Mouse (Mus musculus): Measurements from ENCODE around the gene Spaca4.
A peak's percentile ranks its signal among the peaks of the same experiment; 100 is the strongest.

Gene Spaca4

DNA sequence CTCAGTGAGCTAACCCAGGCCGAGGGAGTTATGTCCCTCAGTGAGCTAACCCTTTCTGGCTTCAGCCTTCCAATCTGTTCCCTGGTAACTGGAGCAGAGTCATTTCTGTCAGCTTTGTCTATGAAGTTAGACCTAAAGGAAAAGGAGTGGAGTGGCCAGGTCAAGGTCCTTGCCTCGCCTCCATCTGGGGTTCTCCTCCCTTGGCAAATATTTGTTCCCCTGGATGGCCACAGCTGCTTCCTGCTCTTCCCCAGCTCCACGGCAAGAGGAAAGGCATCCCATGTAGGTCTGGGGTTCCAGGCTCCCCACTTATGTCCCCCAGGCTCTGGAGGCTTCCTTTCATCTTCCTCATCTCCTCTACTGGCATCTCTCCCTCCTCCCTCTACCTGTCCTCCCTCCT is 2.0 kb upstream of the Spaca4 start:
- DNase-seq (ENCODE audit: low read depth), result no peak

DNA sequence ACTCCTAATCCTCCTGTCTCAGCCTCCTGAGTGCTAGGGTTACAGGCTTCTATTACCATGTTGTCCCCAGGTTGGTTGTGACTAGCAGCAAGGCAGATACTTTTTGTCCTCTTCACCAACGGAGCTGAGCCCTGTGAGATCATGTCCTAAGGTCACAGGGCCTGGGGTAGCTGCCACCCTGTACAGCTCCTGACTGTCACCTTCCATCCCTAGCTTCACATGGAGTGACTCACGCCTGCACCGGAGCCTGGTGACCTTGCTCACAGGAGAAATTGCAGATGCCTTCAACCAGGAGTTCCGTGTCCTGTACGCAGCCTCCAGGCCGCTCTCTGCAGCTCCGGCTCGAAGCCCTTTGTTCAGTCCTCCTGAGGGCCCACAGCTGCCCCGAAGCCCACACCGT is 806 bp upstream of the Spaca4 start:
- no peak for DNase-seq (ENCODE audit: low read depth)

DNA sequence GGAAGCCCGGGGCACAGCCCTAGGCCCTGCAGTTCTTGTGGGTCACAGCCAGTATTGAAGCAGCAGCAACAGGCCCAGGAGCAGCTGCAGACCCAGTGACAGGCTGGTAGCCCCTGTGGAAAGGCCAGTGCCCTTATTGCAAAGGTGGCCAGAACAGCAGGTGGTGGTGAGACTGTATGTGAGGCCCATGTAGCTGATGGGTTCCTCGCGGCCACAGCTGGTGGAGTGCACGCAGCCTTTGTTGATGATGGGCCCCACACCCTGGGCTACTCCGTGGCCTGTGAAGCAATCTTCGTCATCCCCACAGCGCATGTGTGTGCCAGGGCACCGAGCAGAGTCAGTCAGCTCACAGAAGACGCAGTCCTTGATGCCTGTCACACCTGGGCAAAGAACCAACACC is 462 bp downstream of the Spaca4 start:
- DNase-seq (ENCODE audit: low read depth), result no peak

DNA sequence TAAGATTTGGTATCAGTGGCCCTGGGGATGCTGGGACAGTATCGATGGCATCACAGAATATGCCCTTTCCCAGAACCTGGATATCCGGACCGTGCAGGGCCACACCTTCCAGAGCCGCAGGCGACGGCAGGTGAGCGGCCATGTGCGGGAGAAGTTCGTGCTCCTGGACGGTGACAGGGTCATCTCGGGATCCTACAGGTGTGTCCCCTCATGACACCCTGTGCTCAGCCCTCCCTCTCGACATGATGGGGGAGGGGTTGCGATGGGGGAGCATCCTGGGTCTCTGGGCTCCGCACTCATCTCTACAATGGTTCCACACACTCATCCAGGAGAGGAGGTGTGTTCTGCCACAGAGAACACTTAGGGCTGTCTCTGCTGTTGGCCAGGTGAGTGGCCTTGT is 1.8 kb downstream of the Spaca4 start:
- no peak for DNase-seq (ENCODE audit: low read depth)

DNA sequence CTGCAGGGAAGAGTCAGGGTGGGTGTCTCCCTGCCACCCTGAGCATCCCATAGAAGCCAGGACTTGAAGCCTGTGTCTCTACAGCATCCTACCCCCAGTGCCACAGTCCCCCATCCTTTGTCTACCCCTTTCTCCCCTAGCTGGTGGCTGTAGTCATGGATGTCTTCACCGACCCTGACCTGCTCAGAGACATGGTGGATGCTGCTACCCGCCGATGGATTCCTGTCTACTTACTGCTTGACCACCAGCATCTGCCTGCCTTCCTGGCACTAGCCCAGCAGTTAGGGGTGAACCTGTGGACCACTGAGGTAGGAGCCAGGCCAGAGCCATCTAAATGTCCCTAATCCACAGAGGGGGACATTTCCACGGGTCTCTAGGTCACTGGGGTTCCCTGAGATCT is 2.3 kb downstream of the Spaca4 start:
- DNase-seq (ENCODE audit: low read depth), result no peak

DNA sequence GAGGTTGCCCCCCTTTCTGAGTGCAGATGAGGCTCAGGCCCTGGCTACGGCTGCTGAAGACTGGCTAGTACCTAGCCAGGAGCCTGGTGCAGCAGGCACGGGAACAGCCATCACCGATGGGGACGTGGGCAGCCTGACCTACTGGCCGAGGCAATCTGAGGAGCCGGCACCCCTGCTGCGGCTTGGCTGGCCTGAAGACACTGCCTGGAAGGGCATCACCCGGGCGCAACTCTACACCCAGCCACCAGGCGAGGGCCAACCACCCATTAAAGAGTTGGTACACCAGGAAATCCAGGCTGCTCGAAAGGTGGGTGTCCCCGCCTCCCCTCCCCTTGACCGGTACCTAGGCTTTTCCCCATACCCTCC is 3.3 kb downstream of the Spaca4 start:
- DNase-seq (ENCODE audit: low read depth), result no peak

DNA sequence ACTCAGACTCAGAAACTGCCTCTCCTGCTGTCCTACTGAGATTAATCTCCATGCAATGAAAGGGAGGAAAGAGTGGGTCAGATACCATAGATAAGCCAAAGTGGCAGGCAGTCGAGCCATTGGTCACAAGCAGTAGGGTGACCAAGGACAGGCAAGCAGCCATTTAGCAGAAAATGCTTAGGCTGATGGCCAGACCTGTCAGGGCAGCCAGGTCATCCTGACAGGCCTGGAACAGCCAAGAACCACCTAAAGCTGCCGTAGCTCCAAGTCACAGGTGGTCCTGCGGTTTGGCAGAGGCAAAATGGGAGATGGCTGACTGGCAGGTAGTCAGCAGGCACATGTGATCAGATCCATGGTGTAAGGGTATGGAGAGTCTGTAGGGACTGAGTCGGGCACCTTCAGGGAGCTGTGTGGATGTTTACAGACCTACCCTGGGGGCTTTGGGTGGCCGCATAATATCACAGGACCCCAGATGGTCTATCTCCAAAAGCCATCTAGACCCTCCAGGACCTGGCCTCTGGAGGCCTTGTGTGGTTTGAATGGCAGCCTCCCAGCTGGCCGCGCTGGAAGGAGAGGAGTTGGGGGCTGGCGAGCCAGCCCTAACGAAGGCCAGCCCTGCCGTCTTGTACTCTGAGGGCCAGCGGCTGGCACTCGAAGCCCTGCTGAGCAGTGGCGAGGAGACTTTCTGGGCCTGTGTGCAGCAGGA is 3.8 kb downstream of the Spaca4 start:
- DNase-seq (ENCODE audit: low read depth), result no peak

DNA sequence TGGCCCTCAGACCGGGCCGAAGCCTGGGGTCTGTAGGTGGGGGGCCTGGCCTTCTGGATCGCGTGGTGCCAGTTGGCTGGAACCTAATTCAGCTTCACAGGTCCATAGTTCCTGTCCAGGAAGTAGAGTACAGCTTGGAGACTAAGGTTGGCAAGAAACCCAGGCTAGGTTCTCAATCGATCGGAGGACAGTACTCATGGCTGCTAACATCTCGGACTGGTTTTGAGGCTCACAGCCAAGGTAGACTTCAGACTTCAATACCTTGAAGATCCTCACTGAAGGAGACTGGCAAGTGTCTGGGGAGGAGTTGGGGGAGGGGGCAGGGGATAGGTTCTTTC is 4.4 kb downstream of the Spaca4 start:
- DNase-seq (ENCODE audit: low read depth), result no peak

DNA sequence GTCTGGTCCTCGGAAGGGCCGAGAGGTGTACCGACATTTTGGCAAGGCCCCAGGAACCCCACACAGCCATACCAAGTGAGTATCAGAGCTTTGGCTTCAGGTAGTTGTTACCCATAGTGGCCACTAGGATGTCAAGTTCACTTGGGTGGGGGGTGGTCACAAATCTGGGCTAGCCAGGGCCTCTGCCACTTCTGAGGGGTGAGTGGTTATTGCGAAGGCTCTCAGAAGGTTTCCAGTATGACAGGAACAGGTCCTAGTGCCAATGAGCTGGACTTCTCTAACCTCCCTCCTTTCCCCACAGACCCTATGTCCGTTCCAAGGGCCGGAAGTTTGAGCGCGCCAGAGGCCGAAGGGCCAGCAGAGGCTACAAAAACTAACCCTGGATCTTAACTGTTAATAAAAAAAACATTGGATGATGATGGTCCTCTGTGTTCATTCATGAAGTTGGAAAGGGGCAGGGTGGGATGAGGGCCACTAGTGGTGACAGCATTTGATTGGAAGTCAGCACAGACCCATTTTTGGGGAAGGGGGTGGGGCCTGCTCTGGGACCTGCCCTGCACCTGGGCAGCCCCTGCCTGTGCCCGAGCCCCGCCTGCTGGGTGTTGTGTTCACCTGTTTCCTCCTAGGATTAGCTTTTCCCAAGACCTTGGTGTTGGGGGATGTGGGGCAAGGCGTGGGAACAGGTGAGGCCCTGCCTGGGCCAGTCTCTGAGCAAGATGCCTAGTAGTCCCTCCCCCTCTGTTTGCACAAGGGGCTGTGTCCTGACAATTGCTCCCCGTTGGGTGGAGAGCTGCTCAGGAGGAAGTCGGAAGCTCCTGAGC is 5.0 kb downstream of the Spaca4 start, which contains the start of gene Fam83e:
Fam83e (plus strand) TSS at position 800 of the 821 bp plus-strand sequence.
- DNase-seq (ENCODE audit: low read depth), result no peak

DNA sequence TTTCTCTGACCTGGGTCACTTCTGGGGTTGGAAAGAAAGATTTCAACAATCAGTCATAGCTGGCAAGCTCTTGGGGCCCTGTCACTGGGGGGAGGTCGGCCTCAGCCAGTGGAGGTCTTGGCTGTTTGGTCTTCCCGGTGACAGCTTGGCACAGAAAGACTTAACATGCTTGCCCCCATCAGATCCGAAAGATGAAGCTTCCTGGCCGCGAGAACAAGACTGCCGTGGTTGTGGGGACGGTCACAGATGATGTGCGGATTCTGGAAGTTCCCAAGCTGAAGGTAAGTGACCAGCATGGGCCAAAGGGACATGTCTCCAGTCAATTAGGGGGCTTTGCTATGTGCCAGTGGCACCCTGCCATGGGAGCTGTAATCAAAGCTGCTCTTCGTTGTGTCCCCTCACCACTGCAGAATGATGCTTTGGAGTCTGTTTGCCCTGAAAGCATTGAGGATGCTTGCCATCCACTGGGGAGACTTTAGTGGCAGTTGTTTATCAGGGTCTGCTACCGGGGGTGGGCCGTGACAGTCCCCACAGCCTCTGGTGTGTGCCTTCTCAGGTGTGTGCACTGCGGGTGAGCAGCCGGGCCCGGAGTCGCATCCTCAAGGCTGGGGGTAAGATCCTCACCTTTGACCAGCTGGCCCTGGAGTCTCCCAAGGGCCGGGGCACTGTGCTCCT is 5.7 kb downstream of the Spaca4 start:
- no peak for DNase-seq (ENCODE audit: low read depth)

DNA sequence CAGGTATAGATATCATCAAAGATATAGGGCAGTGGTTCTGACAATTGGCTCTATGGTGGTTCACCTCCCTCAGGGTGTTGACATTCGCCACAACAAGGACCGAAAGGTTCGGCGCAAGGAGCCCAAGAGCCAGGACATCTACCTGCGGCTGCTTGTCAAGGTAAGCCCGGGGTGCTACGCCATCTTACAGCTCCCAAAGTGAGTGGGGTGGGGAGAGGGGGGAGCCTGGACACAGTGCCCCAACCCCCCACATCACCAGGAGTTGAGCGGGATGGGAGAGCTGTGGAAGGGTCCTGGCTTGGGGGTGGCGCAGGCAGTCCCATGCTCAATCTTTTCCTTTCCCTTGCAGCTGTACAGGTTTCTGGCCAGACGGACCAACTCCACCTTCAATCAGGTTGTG is 6.4 kb downstream of the Spaca4 start:
- DNase-seq (ENCODE audit: low read depth), result no peak

DNA sequence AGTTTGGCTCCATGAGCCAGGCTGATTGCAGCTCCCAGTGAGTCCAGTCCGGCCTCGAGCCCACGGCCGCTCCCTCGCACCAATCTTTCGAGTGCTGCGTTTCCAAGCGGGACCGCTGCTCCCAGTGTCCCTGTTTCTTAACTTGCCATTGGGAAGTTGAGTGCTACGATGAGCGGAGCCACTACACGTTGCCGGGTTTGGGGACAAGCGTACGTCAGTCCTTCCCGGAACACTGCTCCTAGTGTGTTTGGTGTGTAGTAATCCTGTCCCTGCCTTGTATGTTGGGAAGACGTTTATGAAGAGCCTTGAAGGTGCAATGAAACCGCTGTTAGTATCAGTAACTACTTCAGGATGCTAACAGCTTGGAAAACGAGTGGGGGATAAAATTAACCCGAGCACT is 7.3 kb downstream of the Spaca4 start:
- no peak for DNase-seq (ENCODE audit: low read depth)

DNA sequence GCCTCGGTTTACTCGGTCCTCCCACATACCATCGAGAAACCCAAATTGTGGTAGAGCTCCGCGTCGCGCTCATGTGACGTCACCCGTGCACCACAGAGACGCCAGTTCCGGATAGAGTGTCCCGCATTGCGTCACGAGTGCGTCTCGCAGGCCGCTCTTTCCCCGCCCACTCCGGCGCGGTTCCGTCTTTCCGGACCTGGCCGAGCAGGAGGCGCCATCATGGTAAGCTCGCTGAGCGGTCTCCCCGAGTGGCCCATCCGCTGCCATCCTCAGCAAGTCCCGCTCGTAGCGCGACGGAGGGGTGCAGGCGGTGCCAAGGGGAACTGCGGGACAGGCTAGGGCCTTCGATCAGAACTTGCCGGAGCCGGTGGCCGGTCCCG is 7.7 kb downstream of the Spaca4 start, which contains the start of gene Sphk2:
Sphk2 (minus strand) TSS at position 85 of the 380 bp plus-strand sequence.
- DNase-seq (ENCODE audit: low read depth), result peak; percentile 99

DNA sequence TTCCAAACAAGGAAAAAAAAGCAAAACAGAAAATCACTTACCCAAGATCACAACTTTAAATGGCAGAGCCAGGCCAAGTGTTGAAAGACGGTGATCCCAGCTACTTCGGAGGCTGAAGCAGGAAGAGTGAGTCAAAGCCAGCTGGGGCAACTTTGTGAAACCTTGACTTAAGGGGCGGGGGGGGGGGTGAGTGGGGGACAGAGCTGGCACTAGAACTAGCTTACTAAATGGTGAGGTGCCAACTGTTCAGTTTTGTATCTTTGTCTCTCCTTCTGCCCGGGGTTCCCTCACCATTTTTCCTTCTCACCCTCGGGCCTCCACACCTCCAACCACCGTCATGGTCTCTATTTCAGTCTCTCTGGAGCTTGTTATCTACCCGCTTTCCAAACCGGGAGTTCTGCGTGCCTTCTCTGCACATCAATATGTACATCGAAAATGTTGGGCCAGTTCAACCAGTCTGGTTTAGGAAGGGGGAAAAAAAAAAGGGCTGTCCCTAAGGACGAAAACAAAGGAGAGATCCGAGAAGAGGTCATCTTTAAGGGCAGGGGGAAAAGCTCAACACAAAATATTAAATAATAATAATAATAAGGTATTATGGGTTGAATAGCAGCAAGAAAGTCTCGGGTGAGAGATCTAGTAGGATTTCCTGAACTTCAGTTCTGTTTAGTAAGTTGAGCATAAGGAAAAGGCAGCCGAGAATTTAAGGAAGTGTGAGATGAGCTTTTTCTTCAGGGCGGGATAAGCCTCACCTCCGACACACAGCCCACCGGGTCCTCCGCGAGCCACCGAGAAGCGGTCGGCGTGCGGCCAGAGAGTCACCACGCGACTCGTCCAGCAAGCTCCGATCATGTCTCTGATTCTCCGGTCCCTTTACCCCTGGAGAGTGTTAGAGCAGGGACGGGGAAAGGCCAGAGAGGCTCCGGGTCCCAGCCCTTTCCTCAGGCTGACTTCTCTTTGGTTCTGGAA is 8.4 kb downstream of the Spaca4 start:
- peak; percentile 40 for DNase-seq (ENCODE audit: low read depth)

DNA sequence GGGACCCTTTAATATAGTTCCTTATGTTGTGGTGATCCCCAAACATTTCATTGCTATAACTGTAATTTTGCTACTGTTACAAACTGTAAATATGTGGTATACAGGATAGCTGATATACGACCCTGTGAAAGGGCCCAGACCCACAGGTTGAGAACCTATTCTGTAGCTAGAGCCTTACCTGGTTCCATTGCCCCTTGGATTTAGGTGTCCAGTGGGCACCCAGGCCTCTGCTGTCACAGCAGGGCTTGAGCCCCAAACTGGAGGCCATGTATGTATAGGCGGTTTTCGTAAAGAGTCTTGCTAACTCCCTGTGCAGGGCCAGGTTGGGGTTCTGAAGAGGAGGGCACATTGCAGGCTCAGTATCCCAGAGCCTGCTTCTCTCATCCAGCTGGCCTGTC is 9.2 kb downstream of the Spaca4 start:
- no peak for DNase-seq (ENCODE audit: low read depth)

DNA sequence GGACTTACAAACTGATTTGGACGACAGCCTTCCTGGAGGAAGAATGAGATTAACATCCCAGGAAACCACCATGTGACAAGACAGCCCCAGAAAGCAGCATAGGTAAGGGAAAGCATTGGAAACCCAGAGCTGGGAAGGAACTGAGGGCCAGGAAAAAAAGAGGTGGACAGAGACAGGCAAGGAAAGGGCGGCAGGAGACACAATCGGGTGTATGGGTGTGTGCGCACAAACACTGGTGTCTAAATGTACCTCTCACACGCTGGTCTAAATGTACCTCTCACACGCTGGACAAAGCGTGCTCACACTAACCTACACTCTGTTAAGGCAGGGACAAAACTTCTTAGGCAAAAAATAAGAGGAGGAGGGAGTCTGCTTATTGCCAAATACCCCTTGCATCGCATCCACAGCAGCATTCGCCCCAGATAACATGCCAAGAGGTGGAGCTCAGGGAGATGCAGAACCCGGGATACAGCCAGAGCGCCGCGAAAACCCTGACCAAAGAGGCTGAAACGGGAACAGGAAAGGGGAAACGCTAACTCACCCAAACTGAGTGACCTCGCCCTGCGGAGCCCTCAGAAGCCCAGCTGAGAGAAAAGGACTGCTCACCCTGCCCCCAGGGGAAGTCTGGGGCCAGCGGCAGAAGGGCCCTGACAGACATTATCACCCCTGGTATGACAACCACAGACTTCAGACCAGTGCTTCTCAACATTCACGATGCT is 9.7 kb downstream of the Spaca4 start:
- no peak for DNase-seq (ENCODE audit: low read depth)

DNA sequence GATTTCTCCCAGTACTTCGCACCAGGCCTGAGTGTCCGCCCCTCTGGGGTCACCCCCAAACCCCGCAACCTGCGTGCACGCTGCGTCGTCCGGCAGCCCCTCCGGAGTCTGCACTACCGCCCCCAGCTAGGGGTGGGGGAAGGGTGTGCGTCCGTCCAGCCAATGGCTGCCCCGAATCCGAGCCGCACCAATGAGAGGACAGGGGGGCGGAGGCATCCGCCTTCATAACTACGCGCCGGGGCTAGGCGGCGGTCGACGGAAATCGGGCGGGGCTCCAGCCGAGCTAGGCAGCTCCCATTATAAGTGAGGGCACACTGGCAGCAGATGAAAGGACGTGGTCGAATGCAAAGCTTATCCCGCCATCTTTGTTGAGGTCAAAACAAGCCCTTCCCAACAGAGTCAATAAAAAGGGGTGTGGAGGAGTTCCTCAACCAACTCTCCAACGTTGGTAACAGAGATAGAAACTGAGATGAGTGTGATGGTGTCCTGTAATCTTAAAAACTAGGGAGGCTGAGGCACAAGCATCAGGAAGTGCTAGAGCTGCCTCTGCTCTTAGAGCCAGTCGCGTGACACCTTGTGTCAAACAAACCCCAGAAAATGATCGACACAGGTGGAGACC is 10.4 kb downstream of the Spaca4 start, which contains the start of gene Rpl18:
Rpl18 (plus strand) TSS at position 368 of the 619 bp plus-strand sequence.
- DNase-seq (ENCODE audit: low read depth), result peak; percentile 97

DNA sequence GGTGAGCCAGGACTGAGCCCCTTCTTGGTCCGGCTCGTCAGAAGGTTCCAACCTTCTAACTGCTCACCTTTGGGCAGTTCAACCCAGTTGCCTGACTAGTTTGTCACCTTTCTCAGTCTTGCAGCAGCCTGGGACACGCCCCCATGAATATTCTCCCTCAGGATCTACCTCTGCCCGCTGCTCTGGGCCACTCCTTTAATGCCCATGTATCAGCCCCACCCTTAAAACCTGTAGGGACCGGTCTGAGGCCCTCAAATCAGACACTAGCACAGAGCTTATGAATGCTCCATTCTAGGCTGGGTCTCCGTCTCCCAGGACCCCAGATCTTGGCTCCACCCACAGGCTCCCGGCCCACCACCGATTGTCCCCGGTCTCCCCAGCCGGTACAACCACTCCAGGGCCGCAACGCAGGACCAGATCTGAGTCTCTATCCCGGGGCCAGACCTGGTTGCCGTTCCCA is 11.0 kb downstream of the Spaca4 start:
- DNase-seq (ENCODE audit: low read depth), result no peak

DNA sequence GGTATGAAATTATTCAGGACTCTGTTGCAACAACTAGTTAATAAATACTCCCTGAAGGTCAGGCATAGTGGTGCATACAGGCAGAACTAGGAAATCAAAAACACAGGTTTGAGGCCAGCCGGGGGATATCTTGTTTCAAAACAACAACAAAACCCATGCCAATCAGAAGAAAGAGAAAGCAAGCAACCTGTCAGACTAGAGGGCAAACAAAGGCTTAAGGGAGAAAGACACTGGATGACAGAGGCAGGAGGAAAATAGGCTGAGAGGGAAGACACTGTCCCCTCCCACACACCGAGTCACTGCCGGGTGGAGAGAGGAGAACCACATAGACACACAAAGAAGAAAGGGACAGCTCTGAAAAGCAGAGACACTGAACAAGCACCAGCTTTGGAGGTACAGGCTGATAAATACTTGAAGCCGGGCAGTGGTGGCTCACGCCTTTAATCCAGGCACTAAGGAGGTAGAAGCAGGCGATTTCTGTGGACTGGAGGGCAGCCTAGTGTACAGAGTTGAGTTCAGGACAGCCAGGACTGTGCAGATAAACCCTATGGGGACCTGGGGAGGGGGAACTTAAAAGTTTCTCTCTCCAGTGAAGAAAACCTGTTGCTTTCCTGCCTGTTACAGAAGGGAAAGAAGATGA is 11.6 kb downstream of the Spaca4 start:
- no peak for DNase-seq (ENCODE audit: low read depth)

DNA sequence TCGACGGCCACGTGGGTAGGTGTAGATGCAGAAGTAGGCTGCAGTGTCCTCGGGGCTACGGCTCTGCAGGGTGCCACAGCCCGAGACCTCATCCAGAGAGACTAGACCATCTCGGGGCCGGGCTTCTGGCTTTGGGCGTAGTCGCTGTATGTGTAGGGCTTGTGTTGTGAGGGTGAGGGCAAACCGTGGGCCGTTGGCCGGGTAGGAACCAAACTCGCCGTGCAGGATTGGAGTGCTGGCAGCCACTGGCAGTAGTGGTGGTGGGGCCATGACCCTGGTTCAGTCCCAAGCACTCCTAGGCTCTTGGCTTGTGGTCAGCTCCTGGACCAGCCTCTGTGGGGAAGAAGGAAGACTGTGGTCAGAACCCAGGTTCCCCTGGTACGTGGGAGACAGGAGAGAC is 12.2 kb downstream of the Spaca4 start:
- DNase-seq (ENCODE audit: low read depth), result no peak
